Mouse (Mus musculus): Measurements from ENCODE around the gene Plin5.

The Plin5 gene

GRCm38 (mm10) chr17:56117251-56117710 is at the start of gene Plin5:
Gene Plin5, minus strand, starts transcription at chr17:56117596.
- peak in 1 of 2 experiments; percentile 58 for DNase-seq (ENCODE audit: low spot score in 2 of 2)

GRCm38 (mm10) chr17:56165671-56166070 is 48.3 kb upstream of the Plin5 start:
- DNase-seq (ENCODE audit: low spot score in 2 of 2), result no peak

GRCm38 (mm10) chr17:56164510-56164909 is 47.1 kb upstream of the Plin5 start:
- DNase-seq (ENCODE audit: low spot score in 2 of 2), result no peak

DNA sequence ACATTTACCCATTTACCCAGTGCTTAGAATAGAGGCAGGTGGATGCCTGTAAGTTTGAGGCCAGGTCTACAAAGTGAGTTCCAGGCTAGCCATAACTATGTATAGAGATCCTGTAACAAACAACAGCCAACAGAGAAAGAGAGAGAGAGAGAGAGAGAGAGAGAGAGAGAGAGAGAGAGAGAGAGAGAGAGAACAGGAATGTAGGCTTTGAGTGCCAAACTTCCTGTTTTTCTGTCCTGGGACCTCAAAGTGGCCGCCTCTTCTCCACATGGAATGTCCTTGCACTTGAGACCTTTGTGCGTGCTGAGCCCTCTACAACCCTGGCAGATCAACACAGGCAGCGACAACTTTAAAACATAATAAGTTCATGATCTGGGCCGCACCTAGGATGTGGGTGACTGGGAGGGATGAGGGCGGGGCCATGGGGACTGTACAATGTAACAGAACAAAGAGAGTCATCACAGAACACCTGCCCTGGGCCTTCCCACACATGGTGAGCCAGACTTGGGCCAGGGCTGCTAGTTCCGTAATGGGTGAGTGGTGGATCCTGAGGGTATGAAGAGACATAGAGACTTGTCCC is 46.2 kb upstream of the Plin5 start:
- DNase-seq (ENCODE audit: low spot score in 2 of 2), result no peak

DNA sequence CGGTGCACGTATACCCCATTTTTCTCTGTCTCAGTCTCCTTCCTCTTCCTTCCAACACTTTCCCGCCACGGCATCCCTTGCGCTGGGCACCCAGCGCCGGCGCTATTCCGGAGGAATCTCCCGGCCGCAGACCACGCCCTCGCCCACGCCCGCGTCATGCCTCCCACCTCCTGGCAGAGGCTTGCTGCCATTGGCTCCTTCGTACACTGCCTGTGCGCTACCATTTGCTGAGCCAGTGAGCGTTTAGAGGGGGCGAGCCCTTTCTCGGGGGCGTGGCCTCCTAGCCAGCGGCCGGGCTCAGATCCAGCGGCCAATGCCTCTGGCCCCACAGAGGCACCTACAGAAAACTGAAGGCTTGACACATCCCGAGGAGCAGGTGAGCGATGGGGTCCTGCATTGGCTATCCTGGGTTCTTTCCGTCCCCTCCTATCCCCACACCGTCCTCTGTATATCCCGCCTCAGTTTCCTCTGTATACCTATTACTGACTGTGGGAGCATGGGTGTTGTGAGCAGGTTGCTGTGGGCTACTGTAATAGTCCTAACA is 44.9 kb upstream of the Plin5 start, which contains the start of gene Tnfaip8l1:
Gene Tnfaip8l1, plus strand, starts transcription at position 247 of the 544 bp plus-strand sequence.
- peak; percentile 84 to 90 for DNase-seq (ENCODE audit: low spot score in 2 of 2)

DNA sequence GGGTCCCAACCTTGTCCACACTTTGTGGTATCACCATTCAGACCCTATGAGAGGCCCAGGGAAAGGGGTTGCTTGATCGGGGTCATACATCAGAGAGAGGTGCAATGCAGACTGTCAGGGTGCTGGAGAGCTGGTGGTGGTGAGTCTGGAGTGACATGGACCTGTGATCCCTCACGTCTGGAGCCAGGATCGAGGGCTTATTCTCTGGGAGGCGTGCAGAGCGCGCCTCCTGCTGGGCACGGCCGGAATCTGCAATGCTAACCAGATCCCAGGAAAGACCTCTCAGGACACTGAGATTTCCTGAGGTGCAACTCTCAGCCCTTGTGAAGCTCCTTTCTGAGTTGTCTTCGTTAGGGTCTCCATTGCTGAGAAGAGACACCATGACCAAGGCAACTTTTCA is 42.3 kb upstream of the Plin5 start:
- DNase-seq (ENCODE audit: low spot score in 2 of 2), result peak in 1 of 2 experiments; percentile 31

GRCm38 (mm10) chr17:56153643-56154042 is 36.2 kb upstream of the Plin5 start:
- no peak for DNase-seq (ENCODE audit: low spot score in 2 of 2)

- DNase-seq (ENCODE audit: low spot score in 2 of 2), result no peak
Observed at GRCm38 (mm10) chr17:56149897-56150296, 32.5 kb upstream of the Plin5 start.

DNA sequence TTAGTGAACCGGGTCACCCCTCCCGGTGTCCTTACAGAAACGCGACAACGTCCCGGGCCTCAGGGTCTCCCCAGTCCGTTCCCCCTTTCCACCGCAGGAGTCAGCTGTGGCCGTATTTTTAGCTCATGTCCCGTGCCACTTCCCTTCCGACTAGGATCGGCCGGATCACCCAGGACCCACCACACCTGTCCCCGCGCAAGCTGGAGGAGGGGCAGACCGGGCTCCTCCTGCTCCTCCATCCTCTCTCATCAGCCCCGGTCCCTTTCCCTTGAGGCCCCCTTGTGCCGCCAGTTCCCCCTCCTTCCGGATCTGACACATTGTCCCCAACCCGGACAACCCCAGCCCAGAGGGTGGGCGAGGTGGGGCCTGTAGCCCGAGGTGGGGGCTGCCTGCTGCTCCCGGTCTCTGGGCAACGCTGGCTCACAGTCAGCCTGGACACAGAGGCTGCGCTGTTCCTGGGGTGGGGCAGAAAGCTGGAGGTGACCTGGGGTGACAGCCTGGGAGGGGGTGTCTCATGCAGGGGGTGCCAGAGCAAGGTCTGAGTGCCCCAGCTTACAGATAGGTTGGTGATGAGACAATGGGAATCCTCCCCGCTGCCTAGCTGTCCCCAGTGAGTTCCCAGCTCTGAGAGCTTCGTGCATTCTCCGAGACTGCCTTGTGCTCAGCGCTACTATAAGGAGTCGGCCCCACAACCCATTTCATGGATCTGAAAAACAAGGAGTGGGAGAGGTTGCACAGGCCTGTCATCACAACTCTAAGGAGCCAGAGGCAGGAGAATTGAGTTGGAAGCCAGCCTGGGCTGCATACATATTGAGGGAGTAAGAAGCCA is 31.6 kb upstream of the Plin5 start:
- DNase-seq (ENCODE audit: low spot score in 2 of 2), result no peak

DNA sequence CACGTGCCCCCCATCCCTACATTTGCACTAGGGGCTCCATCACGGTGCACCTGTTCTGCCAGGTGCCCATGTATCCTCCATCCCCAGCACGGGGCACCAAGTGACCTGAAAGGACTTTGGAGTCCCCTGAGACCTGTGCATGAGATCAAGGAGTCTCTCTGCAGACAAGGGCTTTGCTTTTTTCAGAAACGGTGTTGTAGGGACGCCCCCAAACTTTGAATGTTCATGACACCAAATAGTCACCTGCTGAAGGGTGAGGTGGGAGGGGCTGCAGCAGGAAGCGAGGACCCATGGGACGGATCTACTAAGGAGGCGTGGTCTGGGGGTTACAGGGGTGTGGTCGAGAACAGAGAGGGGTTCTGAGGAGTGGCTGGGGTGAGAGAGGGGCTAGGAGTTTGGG is 30.9 kb upstream of the Plin5 start:
- DNase-seq (ENCODE audit: low spot score in 2 of 2), result no peak

GRCm38 (mm10) chr17:56147420-56147819 is 30.0 kb upstream of the Plin5 start:
- no peak for DNase-seq (ENCODE audit: low spot score in 2 of 2)

GRCm38 (mm10) chr17:56146131-56146530 is 28.7 kb upstream of the Plin5 start:
- DNase-seq (ENCODE audit: low spot score in 2 of 2), result no peak

DNA sequence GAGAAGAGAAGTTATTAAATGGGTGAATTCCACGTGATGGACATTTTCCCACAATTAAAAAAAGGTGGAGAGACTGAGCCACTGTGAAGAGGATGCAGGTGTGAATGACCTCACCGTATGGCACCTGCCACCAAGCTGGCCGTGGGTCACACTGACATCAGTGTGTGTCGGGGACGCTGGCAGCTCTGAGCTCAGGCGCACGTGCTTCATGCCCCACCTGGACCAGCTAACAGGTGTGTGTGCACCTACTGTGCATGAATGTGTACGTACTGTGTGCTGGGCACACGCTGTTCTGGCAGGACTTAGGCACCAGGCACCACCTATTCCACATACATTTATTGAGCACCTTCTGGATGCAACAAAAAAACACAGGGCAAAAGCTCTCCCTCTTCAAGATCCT is 27.1 kb upstream of the Plin5 start:
- DNase-seq (ENCODE audit: low spot score in 2 of 2), result no peak

DNA sequence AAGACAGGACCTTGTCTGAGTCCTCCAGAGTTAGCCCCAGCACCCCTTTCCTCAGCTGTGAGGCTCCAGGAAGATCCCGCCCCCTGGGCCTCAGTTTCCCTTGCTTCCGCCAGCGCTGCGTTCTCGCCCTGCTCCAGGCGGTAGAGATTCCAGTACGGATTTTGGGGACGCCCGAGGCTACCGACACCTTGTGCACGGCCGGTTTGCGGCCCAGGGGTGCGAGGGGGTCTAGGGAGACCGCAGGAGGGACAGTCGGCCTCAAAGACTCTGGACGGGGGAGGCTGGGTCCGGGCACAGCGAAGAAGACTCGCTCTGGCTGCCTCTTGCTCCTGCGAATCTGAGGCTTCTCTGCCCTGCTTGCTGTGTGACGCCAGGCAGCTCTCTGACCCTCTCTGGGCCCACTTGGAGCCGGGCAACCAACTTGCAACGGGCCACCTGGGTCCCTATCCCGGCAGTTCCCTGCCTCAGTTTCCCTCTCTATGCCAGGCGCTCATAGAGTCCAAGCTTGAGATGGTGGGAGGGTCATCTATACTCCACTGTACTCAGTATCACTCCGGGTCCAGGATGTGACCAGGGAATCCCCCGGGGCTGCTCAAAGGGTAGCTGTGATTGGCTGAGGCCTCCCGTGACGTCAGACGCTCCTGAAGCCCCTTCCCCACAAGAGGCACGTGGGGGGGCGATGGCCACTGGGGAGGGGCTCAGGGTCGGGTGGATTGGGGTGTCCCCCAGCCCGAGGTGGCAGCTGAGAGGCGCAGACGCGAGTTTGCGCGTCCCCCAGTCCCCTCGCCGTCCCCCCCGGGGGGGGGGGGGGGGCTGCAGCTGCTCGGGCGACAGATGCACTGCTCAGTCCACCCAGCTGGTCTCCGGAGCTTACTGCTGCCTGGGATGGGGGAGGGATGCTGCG is 24.6 kb upstream of the Plin5 start:
- DNase-seq (ENCODE audit: low spot score in 2 of 2), result no peak

GRCm38 (mm10) chr17:56139858-56140595 is 22.6 kb upstream of the Plin5 start, which contains the start of gene Sema6b:
Gene Sema6b, minus strand, starts transcription at chr17:56140343.
- no peak for DNase-seq (ENCODE audit: low spot score in 2 of 2)

DNA sequence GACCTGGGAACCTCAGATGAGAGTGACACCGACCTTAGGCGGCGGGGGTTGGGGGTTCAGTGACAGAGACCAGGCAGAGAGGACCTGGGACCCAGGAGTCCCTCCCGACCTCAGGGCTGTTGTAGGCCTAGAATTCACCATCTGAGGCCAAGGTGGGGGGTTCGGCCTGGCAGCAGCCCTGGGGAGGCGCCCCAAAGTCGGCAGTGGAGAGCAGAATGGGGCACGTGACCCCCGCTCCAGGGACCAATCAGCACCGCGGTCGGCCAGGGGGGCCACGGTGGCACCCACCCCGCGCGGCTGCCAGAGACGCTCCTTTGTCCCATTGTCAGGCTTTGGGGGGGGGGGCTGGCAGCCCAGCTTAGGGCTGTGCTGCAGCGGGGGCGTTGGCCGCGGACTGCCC is 22.0 kb upstream of the Plin5 start:
- DNase-seq (ENCODE audit: low spot score in 2 of 2), result no peak

DNA sequence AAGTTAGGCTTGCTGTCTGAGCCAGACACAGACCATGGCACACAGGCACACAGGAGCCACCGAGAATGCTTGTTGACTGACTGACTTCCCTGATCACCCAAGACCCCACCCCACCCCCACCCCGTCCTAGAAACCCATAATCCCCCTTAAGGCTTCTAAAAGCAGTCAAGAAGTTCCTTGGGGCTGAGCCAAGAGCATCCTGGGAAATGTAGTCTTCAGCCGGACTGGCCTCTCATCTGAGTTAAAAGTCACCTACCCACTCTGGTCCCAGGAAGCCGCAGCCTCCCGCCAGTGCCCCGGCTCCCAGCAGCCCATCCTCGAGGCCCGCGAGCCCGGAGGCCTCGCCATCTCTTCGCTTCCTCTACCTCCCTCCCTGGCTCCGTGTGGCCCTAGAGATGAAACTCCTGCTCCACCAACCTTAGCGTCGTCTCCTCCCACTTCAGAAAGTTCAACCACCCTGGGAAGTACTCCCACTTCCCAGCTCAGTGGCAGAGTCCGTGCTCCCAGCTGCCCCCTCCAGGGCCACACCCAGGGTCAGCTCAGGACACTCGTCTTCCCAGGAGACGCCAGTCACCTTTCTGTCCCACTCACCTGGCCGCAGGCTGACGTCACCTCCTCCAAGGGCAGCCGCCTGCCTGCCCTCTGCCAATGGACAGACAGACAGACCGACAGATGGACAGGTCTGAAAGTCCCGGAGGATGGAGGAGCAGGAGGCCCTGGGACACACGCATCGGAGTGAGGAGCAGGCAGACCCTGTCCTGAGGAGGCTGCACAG is 20.6 kb upstream of the Plin5 start:
- DNase-seq (ENCODE audit: low spot score in 2 of 2), result no peak

GRCm38 (mm10) chr17:56136558-56136957 is 19.2 kb upstream of the Plin5 start:
- no peak for DNase-seq (ENCODE audit: low spot score in 2 of 2)

DNA sequence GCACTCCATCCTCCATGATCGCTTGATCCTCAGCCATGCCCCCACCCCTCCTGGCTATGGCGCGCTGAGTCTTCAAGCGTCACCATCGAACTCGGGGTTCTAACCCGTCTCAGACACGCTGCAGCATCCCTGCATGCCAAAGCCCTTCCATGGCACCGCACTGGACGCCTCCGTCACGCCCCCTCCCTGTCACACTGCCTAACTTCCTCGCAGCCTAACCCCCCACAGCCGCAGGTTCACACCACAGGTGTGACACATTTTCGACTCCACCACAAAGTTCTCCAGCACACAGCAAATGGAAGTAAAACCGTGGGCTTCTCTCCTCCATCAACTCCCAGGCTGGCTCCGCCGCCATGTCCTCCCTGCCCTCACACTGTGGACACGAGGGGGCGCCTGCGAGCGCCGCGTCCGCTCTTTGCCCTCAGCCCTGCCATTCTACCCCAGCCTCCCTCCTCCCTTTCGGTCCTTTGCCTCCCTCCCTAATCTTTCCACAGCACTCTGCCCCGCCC is 17.1 kb upstream of the Plin5 start:
- DNase-seq (ENCODE audit: low spot score in 2 of 2), result no peak

Measured in urinary bladder, adult 18-20 months (tissue).